Mouse (Mus musculus) neural tube, embryonic 11.5 days (tissue): Measurements from ENCODE around the gene Syt5. TPM values are rescaled to one million over a fixed set of nuclear protein-coding genes. Genes with fewer than 3 reads are reported as not detected.

Source experiments
- ATAC-seq: fragments of 200-750 bp; cut with Nextera tagmentation; 2 replicates; pipeline ENCODE4 v1.8.0; 2017; ENCODE audit warnings: moderate number of reproducible peaks, mild to moderate bottlenecking, moderate TSS enrichment, moderate library complexity; ENCODE audit not compliant: insufficient read depth, low FRiP score, low TSS enrichment
- DNase-seq: peaks from one replicate; pipeline ENCODE4 v3.0.0-alpha.2; 2015; ENCODE audit warnings: low spot score
- H3K27ac ChIP-seq: fragments of 300-500 bp; sonication (generic); 2 replicates; pipeline ENCODE4 v1.5.1; 2014; ENCODE audit warnings: low read depth, mild to moderate bottlenecking, low read length
- H3K27me3 ChIP-seq: fragments of 300-500 bp; sonication (generic); 2 replicates; pipeline ENCODE4 v1.6.1; 2014; ENCODE audit warnings: mild to moderate bottlenecking, low read length, mixed read lengths; ENCODE audit not compliant: control insufficient read depth, insufficient read depth
- H3K36me3 ChIP-seq: fragments of 300-500 bp; sonication (generic); 2 replicates; pipeline ENCODE4 v1.6.1; 2014; ENCODE audit warnings: mild to moderate bottlenecking, low read length, moderate library complexity, mixed read lengths; ENCODE audit not compliant: control insufficient read depth, insufficient read depth
- H3K4me1 ChIP-seq: fragments of 300-500 bp; sonication (generic); 2 replicates; pipeline ENCODE4 v1.6.1; 2014; ENCODE audit warnings: low read length, mixed read lengths; ENCODE audit not compliant: control insufficient read depth, insufficient read depth
- H3K4me2 ChIP-seq: fragments of 300-500 bp; sonication (generic); 2 replicates; pipeline ENCODE4 v1.6.1; 2014; ENCODE audit warnings: low read depth, mild to moderate bottlenecking, moderate library complexity
- H3K4me3 ChIP-seq: fragments of 300-500 bp; sonication (generic); 2 replicates; pipeline ENCODE4 v1.5.1; 2014; ENCODE audit warnings: low read depth, low read length
- H3K9ac ChIP-seq: fragments of 300-500 bp; sonication (generic); 2 replicates; pipeline ENCODE4 v1.6.1; 2014; ENCODE audit warnings: mild to moderate bottlenecking, low read length
- H3K9me3 ChIP-seq: fragments of 300-500 bp; sonication (generic); 2 replicates; pipeline ENCODE4 v1.6.1; 2016; ENCODE audit warnings: low read length; ENCODE audit not compliant: control insufficient read depth
- WGBS: fragments of 180-500 bp; shearing (Covaris S2); extraction: QIAGEN DNeasy Blood & Tissue Kit; methylation state at CpG from one replicate; pipeline ENCODE4 v1.1.7; 2014; 5-methylcytosine and 5-hydroxymethylcytosine counted together
- microRNA-seq: library from miRNA; unstranded; fragments of <30 nt; microRNA quantifications from one replicate; pipeline ENCODE4, GENCODE M21; 2016
- polyA plus RNA-seq: library from polyadenylated mRNA; unstranded; fragments of >200 nt; fragmentation: Nextera tagmentation; extraction: Ambion mirVana; gene quantifications from 2 replicates; pipeline ENCODE4 v1.2.1, GENCODE M21; 2014

Gene Syt5
- polyA plus RNA-seq, 1 experiment from 2014 or later: 9.0 TPM

GRCm38 (mm10) chr7:4497271-4497903 is 50.0 kb downstream of the Syt5 start:
- Histone ChIP-seq H3K27me3 (no peaks in the 10 kb centered on the region), H3K27ac (no peak overlapping the region), H3K4me3 (no peak overlapping the region), H3K4me1 (peaks cover 28% of the 10 kb centered on the region), H3K4me2 (no peak overlapping the region), H3K36me3 (0 out of 2 replicates have a peak, but pooled peaks cover 3% of the 10 kb centered on the region), H3K9me3 (no peaks in the 10 kb centered on the region), H3K9ac (no peak overlapping the region)
- ATAC-seq: no peak
- WGBS: 96% methylated on average over 9 of the region's 9 CpGs
- no peak for DNase-seq

DNA sequence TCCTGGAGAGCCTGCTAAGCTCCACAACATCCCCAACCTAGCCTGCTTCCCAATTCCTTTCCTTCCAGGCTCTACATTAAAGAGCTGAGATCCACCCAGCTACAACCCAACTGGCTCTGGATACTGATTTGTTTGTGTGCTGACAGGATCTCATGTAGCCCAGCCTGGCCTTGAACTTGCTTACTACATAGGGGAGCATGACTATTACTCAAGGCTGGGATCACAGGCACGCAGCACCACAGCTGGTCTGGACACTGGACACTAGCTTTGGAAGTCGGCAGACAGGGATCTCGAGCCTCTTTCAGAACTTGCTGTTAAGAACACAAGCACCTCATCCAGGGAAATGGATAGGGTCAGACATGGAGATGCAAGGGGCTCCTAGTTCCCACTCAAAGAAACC is 50.9 kb downstream of the Syt5 start:
- no peak overlapping the region for H3K9ac ChIP-seq
- ATAC-seq (no peak), DNase-seq (no peak)
- peaks cover 28% of the 10 kb centered on the region for H3K4me1 ChIP-seq
- no peaks in the 10 kb centered on the region for H3K9me3 ChIP-seq
- H3K27ac ChIP-seq: no peak overlapping the region
- no peaks in the 10 kb centered on the region for H3K27me3 ChIP-seq
- H3K4me3 ChIP-seq: no peak overlapping the region
- WGBS: 91% methylated on average over 3 of the region's 3 CpGs
- H3K4me2 ChIP-seq: no peak overlapping the region
- H3K36me3 ChIP-seq: 0 out of 2 replicates have a peak, but pooled peaks cover 3% of the 10 kb centered on the region

GRCm38 (mm10) chr7:4493991-4494390 is 53.4 kb downstream of the Syt5 start:
- Histone ChIP-seq H3K4me2 (no peak overlapping the region), H3K4me3 (no peak overlapping the region), H3K4me1 (peaks cover 13% of the 10 kb centered on the region), H3K9me3 (no peaks in the 10 kb centered on the region), H3K27me3 (no peaks in the 10 kb centered on the region), H3K36me3 (0 out of 2 replicates have a peak, but pooled peaks cover 3% of the 10 kb centered on the region), H3K9ac (no peak overlapping the region), H3K27ac (no peak overlapping the region)
- DNase-seq (no peak), ATAC-seq (no peak)
- 79% methylated on average over 1 of the region's 1 CpGs for WGBS

DNA sequence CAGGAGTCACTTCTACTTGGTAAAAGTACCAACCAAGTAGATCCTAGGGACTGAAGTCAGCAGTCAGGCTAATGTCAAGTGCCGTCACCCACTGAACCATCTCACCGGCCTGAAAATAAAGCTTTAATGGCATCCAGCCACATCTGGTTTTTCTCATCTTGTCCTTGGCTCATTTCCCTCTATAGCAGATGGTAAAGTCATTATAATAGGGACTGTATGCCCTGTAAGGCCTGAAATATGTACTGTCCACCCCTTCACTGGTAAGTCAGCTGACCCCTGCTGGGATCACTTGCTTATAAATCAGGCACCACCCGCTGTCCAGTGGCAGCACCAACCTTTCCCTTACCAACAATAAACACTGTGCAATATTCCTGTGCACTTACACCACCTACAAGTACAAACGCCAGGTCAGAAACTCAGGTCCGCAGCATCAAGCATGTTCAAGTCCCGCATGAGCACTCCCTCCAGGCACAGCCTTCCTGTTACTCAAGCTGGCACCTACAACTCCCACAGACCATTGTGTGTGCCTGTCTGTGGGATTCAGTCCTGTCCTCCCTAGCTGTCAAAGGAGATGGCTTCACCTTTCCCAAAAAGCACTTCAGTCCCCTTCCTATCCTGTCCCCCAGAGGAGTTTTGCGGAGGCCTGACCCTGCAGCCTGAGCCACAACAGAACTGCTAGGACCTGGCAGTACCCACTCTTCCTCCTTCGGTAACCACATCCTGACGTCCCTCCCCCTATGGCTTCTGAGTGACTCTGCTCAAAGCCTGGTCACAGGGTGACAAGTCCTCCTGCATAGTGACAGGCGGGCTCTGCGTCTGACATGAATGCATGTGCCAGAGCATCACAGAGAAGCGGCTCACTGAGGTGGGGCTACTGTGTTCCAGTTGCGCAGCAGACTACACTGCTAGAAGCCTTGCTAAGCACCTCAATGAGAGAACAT is 54.8 kb downstream of the Syt5 start:
- H3K27me3 ChIP-seq: no peaks in the 10 kb centered on the region
- H3K36me3 ChIP-seq: peaks cover 3% of the 10 kb centered on the region; the same call in 1 of the 2 replicates
- H3K27ac ChIP-seq: no peak overlapping the region
- no peaks in the 10 kb centered on the region for H3K9me3 ChIP-seq
- DNase-seq: no peak
- WGBS: 76% methylated on average over 13 of the region's 13 CpGs
- H3K9ac ChIP-seq: no peak overlapping the region
- ATAC-seq: no peak
- no peaks in the 10 kb centered on the region; the same call in 1 of the 2 replicates for H3K4me1 ChIP-seq
- no peak overlapping the region for H3K4me3 ChIP-seq
- H3K4me2 ChIP-seq: no peak overlapping the region

DNA sequence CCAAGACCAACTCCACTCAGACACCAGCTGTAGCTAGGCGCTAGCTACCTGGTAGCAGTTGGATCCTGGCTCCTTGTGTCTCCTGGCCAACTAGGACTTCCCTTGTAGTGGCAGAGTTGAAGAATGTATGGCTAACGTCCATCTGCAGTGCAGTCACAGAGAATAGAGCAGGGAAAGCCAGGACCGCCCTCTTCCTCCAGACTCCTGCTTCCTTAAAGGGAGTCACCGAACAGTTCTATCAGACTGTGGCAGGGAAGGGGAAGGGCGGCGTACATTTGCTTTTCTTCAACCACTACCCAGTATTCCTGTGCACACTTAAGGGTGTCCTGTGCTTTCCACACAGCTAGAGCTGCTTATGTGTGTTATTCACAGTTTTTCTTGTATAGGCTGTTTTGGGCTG is 56.0 kb downstream of the Syt5 start:
- no peak for DNase-seq
- Histone ChIP-seq H3K27ac (no peak overlapping the region), H3K27me3 (no peaks in the 10 kb centered on the region), H3K9ac (no peak overlapping the region), H3K4me3 (no peak overlapping the region), H3K4me2 (no peak overlapping the region), H3K9me3 (no peaks in the 10 kb centered on the region), H3K36me3 (no peaks in the 10 kb centered on the region; the same call in 1 of the 2 replicates), H3K4me1 (no peaks in the 10 kb centered on the region)
- ATAC-seq: no peak
- 85% methylated on average over 6 of the region's 6 CpGs for WGBS

Small RNA genes within 50 kb of the gene (microRNA-seq; reads per million reads assigned to microRNA genes)
- gene Gm23577: not detected

Other genes with a start within 250 kb of the Syt5 start
- gene Ncr1, start 209.8 kb downstream of the Syt5 start, polyA plus RNA-seq: not detected in 2 replicates
- gene Gp6, start 149.8 kb downstream of the Syt5 start, polyA plus RNA-seq: 0.93 and 0.97 TPM in 2 replicates
- 32.2 and 32.6 TPM in 2 replicates for gene Rdh13, start 101.9 kb downstream of the Syt5 start, polyA plus RNA-seq
- gene Eps8l1, start 86.9 kb downstream of the Syt5 start, polyA plus RNA-seq: 4.6 and 4.7 TPM in 2 replicates
- gene Ppp1r12c, start 45.9 kb downstream of the Syt5 start, polyA plus RNA-seq: 41.1 and 43.3 TPM in 2 replicates
- gene Tnnt1, start 31.2 kb downstream of the Syt5 start, polyA plus RNA-seq: 72.7 and 93.7 TPM in 2 replicates
- gene Tnni3, start 23.3 kb downstream of the Syt5 start, polyA plus RNA-seq: 2.1 and 3.5 TPM in 2 replicates
- 0.93 and 0.95 TPM in 2 replicates for gene Dnaaf3, start 15.1 kb downstream of the Syt5 start, polyA plus RNA-seq
- gene Ptprh, start 56.5 kb upstream of the Syt5 start, polyA plus RNA-seq: not detected in 2 replicates
- 1.5 and 2.1 TPM in 2 replicates for gene Tmem86b, start 83.9 kb upstream of the Syt5 start, polyA plus RNA-seq
- gene Ppp6r1, start 111.5 kb upstream of the Syt5 start, polyA plus RNA-seq: 6.0 and 6.7 TPM in 2 replicates
- gene Hspbp1, start 137.5 kb upstream of the Syt5 start, polyA plus RNA-seq: 108 and 120 TPM in 2 replicates
- gene Brsk1, start 143.1 kb upstream of the Syt5 start, polyA plus RNA-seq: 2.7 and 3.4 TPM in 2 replicates
- 0.17 TPM in 1 of 2 replicates, not detected in the other for gene Tmem150b, start 177.7 kb upstream of the Syt5 start, polyA plus RNA-seq
- gene Kmt5c, start 192.6 kb upstream of the Syt5 start, polyA plus RNA-seq: 80.6 and 87.0 TPM in 2 replicates
- gene Cox6b2, start 205.6 kb upstream of the Syt5 start, polyA plus RNA-seq: 23.0 and 27.0 TPM in 2 replicates
- not detected in 2 replicates for gene Fam71e2, start 223.8 kb upstream of the Syt5 start, polyA plus RNA-seq
- 0.16 TPM in 1 of 2 replicates, not detected in the other for gene Il11, start 235.3 kb upstream of the Syt5 start, polyA plus RNA-seq
- not detected in 2 replicates for gene Tmem190, start 235.4 kb upstream of the Syt5 start, polyA plus RNA-seq
- gene Tmem238, start 242.1 kb upstream of the Syt5 start, polyA plus RNA-seq: 1.7 and 2.2 TPM in 2 replicates
- gene Rpl28, start 245.3 kb upstream of the Syt5 start, polyA plus RNA-seq: 157 and 169 TPM in 2 replicates